Mouse (Mus musculus): ENCODE measurements around the gene Ank3. TPM values are rescaled to one million over a fixed set of nuclear protein-coding genes. Genes with fewer than 3 reads are reported as not detected.

Ank3 gene
- polyA plus RNA-seq, 1 experiment from 2014 or later: 19.0 TPM

DNA sequence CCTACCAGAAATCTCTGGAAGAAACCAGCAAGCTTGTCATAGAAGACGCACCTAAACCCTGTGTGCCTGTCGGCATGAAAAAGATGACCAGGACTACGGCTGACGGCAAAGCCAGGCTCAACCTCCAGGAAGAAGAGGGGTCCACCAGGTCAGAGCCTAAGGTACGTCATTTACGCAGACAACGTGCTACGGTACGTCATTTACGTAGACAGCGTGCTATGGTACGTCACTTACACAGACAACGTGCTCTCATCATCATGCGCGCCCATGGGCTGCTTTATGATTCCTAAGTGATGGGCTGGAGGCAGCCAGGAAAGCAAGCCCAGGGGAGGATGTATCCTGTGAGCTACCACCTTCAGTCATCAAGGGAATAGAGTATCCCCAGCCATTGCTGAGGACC lies 606.3 kb downstream of the Ank3 start:
- Histone ChIP-seq H3K27ac (ENCODE audit: low read length) (no peak overlapping the region), H3K27me3 (ENCODE audit: control insufficient read depth, insufficient read depth, low read depth, low read length) (no peaks in the 10 kb centered on the region), H3K4me1 (replicated peaks; ENCODE audit: control insufficient read depth, insufficient read depth, low read length) (no peaks in the 10 kb centered on the region), H3K4me2 (ENCODE audit: low read depth, low read length) (no peak overlapping the region), H3K36me3 (ENCODE audit: control insufficient read depth, insufficient read depth, low read length) (no peaks in the 10 kb centered on the region), H3K4me3 (ENCODE audit: low read length) (no peak overlapping the region), H3K9ac (ENCODE audit: low read length) (no peak overlapping the region), H3K9me3 (ENCODE audit: control insufficient read depth, low read length) (0 out of 2 replicates have a peak, but pooled peaks cover 3% of the 10 kb centered on the region)
- ATAC-seq (ENCODE audit: low read depth): no peak
- WGBS: 97% methylated on average over 15 of the region's 15 CpGs

DNA sequence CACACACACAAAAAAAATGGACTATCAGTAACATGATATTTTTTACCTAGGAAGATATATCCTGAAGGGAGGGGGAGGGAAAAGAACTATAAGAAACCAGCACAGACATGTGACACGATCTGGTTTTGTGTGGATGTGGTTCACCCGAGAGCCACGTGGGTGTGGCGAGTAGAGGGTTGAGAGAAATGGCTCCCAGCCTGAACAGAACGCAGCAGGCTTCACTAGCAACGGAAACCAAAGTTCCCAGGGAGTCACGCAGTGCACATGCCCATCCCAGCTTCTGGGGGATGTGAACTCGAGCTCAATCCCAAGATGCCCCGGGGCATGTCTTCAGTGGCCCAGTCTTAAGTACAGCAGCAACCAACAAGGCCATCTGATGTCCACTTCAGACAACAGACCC lies 607.8 kb downstream of the Ank3 start:
- H3K4me1 ChIP-seq (replicated peaks; ENCODE audit: control insufficient read depth, insufficient read depth, low read length): no peaks in the 10 kb centered on the region
- WGBS: 72% methylated on average over 9 of the region's 9 CpGs
- no peak overlapping the region for H3K27ac ChIP-seq (ENCODE audit: low read length)
- no peaks in the 10 kb centered on the region for H3K36me3 ChIP-seq (ENCODE audit: control insufficient read depth, insufficient read depth, low read length)
- H3K27me3 ChIP-seq (ENCODE audit: control insufficient read depth, insufficient read depth, low read depth, low read length): no peaks in the 10 kb centered on the region
- H3K4me2 ChIP-seq (ENCODE audit: low read depth, low read length): no peak overlapping the region
- no peak overlapping the region for H3K4me3 ChIP-seq (ENCODE audit: low read length)
- 0 out of 2 replicates have a peak, but pooled peaks cover 3% of the 10 kb centered on the region for H3K9me3 ChIP-seq (ENCODE audit: control insufficient read depth, low read length)
- H3K9ac ChIP-seq (ENCODE audit: low read length): no peak overlapping the region
- no peak for ATAC-seq (ENCODE audit: low read depth)

DNA sequence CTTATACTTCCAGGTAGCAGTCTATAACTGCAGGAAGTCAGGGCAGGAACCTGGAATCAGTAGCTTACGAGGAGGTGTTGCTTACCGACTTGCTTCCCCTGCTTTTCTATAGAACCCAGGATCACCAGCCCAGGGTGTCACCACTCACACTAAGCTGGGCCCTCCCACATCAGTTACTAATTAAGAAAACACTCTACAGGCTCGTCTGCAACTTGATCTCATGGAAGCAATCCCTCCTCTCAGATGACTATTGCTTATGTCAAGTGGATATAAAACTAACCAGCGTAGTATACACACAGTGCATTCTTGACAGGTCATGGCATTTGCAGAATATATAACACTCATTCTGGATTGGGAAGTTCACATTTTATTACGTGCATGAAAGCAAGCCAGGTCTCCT lies 613.2 kb downstream of the Ank3 start:
- Histone ChIP-seq H3K27me3 (ENCODE audit: control insufficient read depth, insufficient read depth, low read depth, low read length) (no peaks in the 10 kb centered on the region), H3K4me2 (ENCODE audit: low read depth, low read length) (no peak overlapping the region), H3K27ac (ENCODE audit: low read length) (no peak overlapping the region), H3K9ac (ENCODE audit: low read length) (no peak overlapping the region), H3K36me3 (ENCODE audit: control insufficient read depth, insufficient read depth, low read length) (no peaks in the 10 kb centered on the region), H3K4me1 (replicated peaks; ENCODE audit: control insufficient read depth, insufficient read depth, low read length) (no peaks in the 10 kb centered on the region), H3K4me3 (ENCODE audit: low read length) (no peak overlapping the region), H3K9me3 (ENCODE audit: control insufficient read depth, low read length) (no peaks in the 10 kb centered on the region)
- 63% methylated on average over 5 of the region's 5 CpGs for WGBS
- no peak for ATAC-seq (ENCODE audit: low read depth)

DNA sequence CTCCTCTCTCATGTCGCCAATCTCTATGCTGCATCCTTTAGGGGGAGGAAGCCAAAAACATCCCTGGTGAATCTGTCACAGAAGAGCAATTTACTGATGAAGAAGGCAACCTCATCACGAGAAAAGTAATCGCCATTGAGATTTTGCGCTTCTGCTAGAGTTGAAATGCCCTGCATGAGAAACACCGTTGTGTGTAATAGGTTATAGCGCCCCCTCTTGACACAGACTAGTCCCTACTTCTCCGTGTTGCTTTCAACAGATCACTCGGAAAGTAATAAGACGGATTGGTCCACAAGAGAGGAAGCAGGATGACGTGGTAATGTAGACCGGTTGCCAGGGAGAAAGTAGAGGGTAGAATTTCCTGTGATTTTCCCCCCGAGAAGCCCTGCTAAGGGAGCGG lies 615.4 kb downstream of the Ank3 start:
- 83% methylated on average over 13 of the region's 13 CpGs for WGBS
- Histone ChIP-seq H3K4me3 (ENCODE audit: low read length) (no peak overlapping the region), H3K9ac (ENCODE audit: low read length) (no peak overlapping the region), H3K27me3 (ENCODE audit: control insufficient read depth, insufficient read depth, low read depth, low read length) (no peaks in the 10 kb centered on the region), H3K4me1 (replicated peaks; ENCODE audit: control insufficient read depth, insufficient read depth, low read length) (no peaks in the 10 kb centered on the region), H3K4me2 (ENCODE audit: low read depth, low read length) (no peak overlapping the region), H3K9me3 (ENCODE audit: control insufficient read depth, low read length) (no peaks in the 10 kb centered on the region), H3K36me3 (ENCODE audit: control insufficient read depth, insufficient read depth, low read length) (no peaks in the 10 kb centered on the region), H3K27ac (ENCODE audit: low read length) (no peak overlapping the region)
- no peak for ATAC-seq (ENCODE audit: low read depth)

DNA sequence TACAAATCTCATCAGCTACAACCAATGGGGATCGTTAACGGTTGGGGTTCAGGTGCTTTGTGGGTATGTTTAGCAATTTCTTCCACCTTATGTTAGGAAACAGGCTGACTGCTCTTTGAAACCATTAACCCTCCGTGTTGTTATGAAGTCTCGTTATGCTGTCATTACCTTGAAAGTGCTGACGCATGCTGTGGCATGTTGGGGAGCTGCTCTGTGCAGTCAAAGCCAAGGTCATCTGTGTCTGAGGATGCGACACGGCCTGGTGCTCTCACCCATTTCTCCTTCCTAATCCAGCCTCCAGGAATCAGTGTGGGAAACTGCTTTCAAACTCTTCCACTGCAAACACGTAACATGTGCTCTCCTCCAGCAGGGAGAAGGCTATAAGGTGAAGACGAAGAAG lies 616.6 kb downstream of the Ank3 start:
- Histone ChIP-seq H3K9me3 (ENCODE audit: control insufficient read depth, low read length) (peaks cover 3% of the 10 kb centered on the region), H3K27ac (ENCODE audit: low read length) (no peak overlapping the region), H3K4me1 (replicated peaks; ENCODE audit: control insufficient read depth, insufficient read depth, low read length) (no peaks in the 10 kb centered on the region), H3K9ac (ENCODE audit: low read length) (no peak overlapping the region), H3K27me3 (ENCODE audit: control insufficient read depth, insufficient read depth, low read depth, low read length) (no peaks in the 10 kb centered on the region), H3K36me3 (ENCODE audit: control insufficient read depth, insufficient read depth, low read length) (no peaks in the 10 kb centered on the region), H3K4me2 (ENCODE audit: low read depth, low read length) (no peak overlapping the region), H3K4me3 (ENCODE audit: low read length) (no peak overlapping the region)
- 86% methylated on average over 9 of the region's 9 CpGs for WGBS
- ATAC-seq (ENCODE audit: low read depth): no peak

DNA sequence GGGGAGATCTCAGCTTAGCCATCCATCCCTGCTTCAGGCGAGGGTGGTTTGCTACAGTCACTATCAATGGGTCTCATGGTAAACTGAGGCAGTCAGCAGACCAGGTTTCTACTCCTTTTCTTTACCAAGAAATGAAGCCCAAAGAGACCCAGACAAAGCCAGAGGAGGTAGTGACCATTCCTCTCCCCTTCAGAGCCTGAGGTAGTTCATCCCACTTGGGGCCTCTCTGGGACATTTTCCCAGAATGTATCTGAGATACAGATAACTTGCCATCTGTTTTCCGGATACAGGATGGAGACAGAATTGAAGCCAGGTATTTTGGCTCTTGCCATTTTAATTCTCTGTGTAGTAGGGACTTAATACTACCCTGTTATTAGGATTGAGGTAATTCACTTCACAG lies 620.1 kb downstream of the Ank3 start:
- Histone ChIP-seq H3K27ac (ENCODE audit: low read length) (no peak overlapping the region), H3K27me3 (ENCODE audit: control insufficient read depth, insufficient read depth, low read depth, low read length) (no peaks in the 10 kb centered on the region), H3K36me3 (ENCODE audit: control insufficient read depth, insufficient read depth, low read length) (no peaks in the 10 kb centered on the region), H3K4me3 (ENCODE audit: low read length) (no peak overlapping the region), H3K9me3 (ENCODE audit: control insufficient read depth, low read length) (peaks cover 3% of the 10 kb centered on the region), H3K4me2 (ENCODE audit: low read depth, low read length) (no peak overlapping the region), H3K9ac (ENCODE audit: low read length) (no peak overlapping the region), H3K4me1 (replicated peaks; ENCODE audit: control insufficient read depth, insufficient read depth, low read length) (no peaks in the 10 kb centered on the region)
- ATAC-seq (ENCODE audit: low read depth): no peak
- WGBS: 78% methylated on average over 2 of the region's 2 CpGs

DNA sequence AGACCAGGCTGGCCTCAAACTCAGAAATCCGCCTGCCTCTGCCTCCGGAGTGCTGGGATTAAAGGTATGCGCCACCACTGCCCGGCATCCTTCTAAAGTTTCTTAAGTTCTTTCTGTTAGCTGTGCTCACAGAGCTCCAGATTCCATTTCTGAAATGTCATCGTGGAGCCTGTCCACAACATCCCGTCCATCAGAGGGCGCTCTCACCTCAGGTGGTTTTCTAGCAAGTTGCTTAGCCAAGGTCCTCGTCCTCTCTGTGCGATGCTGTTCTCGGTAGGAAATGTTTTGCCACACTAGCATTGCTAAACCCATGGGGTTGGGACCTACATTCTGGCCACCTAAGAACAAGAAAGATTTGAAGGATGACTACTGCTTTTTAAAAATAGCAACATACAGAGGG lies 623.1 kb downstream of the Ank3 start:
- no peak overlapping the region for H3K9ac ChIP-seq (ENCODE audit: low read length)
- H3K4me1 ChIP-seq (replicated peaks; ENCODE audit: control insufficient read depth, insufficient read depth, low read length): no peaks in the 10 kb centered on the region
- 78% methylated on average over 10 of the region's 10 CpGs for WGBS
- H3K9me3 ChIP-seq (ENCODE audit: control insufficient read depth, low read length): peaks cover 3% of the 10 kb centered on the region
- H3K4me2 ChIP-seq (ENCODE audit: low read depth, low read length): no peak overlapping the region
- H3K27me3 ChIP-seq (ENCODE audit: control insufficient read depth, insufficient read depth, low read depth, low read length): no peaks in the 10 kb centered on the region
- no peak for ATAC-seq (ENCODE audit: low read depth)
- H3K36me3 ChIP-seq (ENCODE audit: control insufficient read depth, insufficient read depth, low read length): no peaks in the 10 kb centered on the region
- H3K4me3 ChIP-seq (ENCODE audit: low read length): no peak overlapping the region
- H3K27ac ChIP-seq (ENCODE audit: low read length): no peak overlapping the region

DNA sequence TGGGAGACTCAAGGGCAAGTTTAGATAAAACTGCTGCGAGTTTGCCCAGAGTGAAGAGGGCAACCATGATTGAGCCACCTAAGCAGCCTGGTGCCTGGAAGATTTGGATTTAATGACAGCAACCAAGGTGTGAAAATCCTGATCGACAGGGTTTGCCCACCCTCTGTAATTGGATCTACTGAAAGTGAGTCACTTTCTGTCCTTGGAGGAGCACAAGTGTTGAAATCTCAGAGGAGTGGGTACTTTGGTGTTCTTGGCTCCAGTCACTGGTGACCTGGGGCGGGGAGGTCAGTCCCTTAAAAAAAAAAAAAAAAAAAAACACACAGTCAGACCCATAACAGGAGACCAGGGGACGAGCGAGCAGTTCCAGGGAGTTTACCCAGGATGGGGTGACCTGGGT lies 624.0 kb downstream of the Ank3 start:
- Histone ChIP-seq H3K4me2 (ENCODE audit: low read depth, low read length) (no peak overlapping the region), H3K9ac (ENCODE audit: low read length) (no peak overlapping the region), H3K4me3 (ENCODE audit: low read length) (no peak overlapping the region), H3K27me3 (ENCODE audit: control insufficient read depth, insufficient read depth, low read depth, low read length) (no peaks in the 10 kb centered on the region), H3K9me3 (ENCODE audit: control insufficient read depth, low read length) (peaks cover 3% of the 10 kb centered on the region), H3K27ac (ENCODE audit: low read length) (no peak overlapping the region), H3K4me1 (replicated peaks; ENCODE audit: control insufficient read depth, insufficient read depth, low read length) (no peaks in the 10 kb centered on the region), H3K36me3 (ENCODE audit: control insufficient read depth, insufficient read depth, low read length) (no peaks in the 10 kb centered on the region)
- ATAC-seq (ENCODE audit: low read depth): no peak
- 37% methylated on average over 5 of the region's 5 CpGs for WGBS

DNA sequence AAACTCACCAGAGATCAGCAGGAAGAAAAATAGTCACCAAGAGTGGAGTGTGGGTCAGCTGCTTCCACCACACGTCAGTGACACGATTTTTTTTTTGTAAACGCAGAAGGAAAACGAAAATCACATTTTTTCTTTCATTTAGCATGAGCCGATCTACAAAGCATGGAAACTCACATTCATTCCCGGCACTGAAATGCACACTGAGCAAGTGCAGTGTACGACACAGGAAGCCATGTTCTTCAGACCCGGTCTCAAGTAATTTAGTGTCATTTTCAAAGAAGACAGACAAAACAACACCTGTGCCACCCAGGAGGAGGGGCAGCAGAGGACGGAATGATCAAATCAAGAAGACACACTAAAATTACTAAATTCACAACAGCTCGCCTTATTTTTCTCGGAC lies 625.3 kb downstream of the Ank3 start:
- H3K27ac ChIP-seq (ENCODE audit: low read length): no peak overlapping the region
- H3K4me1 ChIP-seq (replicated peaks; ENCODE audit: control insufficient read depth, insufficient read depth, low read length): no peaks in the 10 kb centered on the region
- no peak overlapping the region for H3K9ac ChIP-seq (ENCODE audit: low read length)
- ATAC-seq (ENCODE audit: low read depth): no peak
- no peak overlapping the region for H3K4me3 ChIP-seq (ENCODE audit: low read length)
- peaks cover 3% of the 10 kb centered on the region for H3K9me3 ChIP-seq (ENCODE audit: control insufficient read depth, low read length)
- no peaks in the 10 kb centered on the region for H3K27me3 ChIP-seq (ENCODE audit: control insufficient read depth, insufficient read depth, low read depth, low read length)
- H3K36me3 ChIP-seq (ENCODE audit: control insufficient read depth, insufficient read depth, low read length): no peaks in the 10 kb centered on the region
- 74% methylated on average over 11 of the region's 11 CpGs for WGBS
- no peak overlapping the region for H3K4me2 ChIP-seq (ENCODE audit: low read depth, low read length)

DNA sequence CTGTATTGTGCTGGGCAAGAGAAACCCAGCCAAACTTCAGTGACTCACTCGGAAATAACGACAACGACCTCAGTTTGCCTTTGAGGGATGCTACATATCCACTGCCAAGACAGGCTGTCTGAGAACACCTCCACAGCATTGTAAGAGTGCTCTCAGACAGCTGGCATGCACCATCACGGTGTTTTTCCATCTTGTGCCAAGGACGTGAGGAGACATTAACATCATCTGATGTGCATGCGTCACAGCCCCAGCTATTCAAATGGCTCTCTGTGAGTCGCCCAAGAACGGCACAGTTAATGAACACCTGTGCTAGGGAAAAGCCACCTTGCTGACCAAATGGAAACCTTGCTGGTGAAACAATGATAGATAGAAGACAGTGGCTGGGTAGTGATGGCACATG lies 633.4 kb downstream of the Ank3 start:
- Histone ChIP-seq H3K36me3 (ENCODE audit: control insufficient read depth, insufficient read depth, low read length) (no peaks in the 10 kb centered on the region), H3K27me3 (ENCODE audit: control insufficient read depth, insufficient read depth, low read depth, low read length) (no peaks in the 10 kb centered on the region), H3K4me1 (replicated peaks; ENCODE audit: control insufficient read depth, insufficient read depth, low read length) (no peaks in the 10 kb centered on the region), H3K9ac (ENCODE audit: low read length) (no peak overlapping the region), H3K4me3 (ENCODE audit: low read length) (no peak overlapping the region), H3K9me3 (ENCODE audit: control insufficient read depth, low read length) (no peaks in the 10 kb centered on the region), H3K4me2 (ENCODE audit: low read depth, low read length) (no peak overlapping the region), H3K27ac (ENCODE audit: low read length) (no peak overlapping the region)
- WGBS: 79% methylated on average over 8 of the region's 8 CpGs
- no peak for ATAC-seq (ENCODE audit: low read depth)
